Mouse (Mus musculus) right cerebral cortex, postnatal 14 days (tissue): Measurements from ENCODE around the gene Prrc2a.

Experiments
- DNase-seq: peaks from one replicate; pipeline ENCODE4 v3.0.0; 2022

Prrc2a gene

GRCm38 (mm10) chr17:35100196-35100765, 64.4 kb downstream of the Prrc2a start:
- no peak for DNase-seq
